Mouse (Mus musculus): Measurements from ENCODE around the gene Selenoh. TPM values are rescaled to one million over a fixed set of nuclear protein-coding genes. Genes with fewer than 3 reads are reported as not detected.

Gene Selenoh
- total and polyA plus RNA-seq, 3 experiments: 277 to 473 (median 428) TPM

DNA sequence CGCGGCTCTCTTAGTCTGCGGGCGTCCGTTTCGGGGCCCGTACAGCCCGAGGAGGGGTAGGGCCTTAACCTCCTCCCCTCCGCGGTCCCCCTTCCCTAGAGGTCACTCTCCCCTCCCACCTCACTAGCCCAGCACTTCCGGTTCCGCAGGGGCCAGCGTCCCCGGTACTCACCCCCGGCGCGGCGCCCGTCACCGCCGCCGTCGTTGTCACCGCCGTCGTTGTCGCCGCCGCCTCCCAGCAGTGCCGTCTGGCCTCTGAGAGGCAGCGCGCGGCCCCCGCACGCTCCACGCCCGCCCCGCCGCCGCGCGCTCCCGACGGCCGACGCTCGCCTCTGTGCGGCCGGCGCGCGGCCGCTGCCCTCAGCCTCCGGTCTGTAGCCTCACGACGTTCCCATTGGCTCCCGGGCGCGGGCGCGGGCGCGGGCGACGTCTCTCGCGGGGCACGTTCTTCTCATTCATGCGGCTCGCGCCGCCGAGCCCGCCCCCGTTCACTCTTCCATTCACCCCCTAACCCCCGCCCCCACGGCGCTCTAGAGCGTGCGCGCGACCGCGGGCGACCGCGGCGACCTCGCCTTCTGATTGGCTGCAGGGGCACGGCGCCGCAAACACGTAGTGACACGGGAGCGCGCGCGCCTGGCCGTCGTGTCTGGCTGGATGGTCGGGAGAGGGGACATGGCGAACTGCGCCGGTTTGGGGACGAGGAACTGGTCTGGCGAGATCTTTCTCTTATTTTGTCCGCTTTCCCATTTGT, 44.4 kb upstream of the Selenoh start, which contains the start of gene Zdhhc5:
Gene Zdhhc5, minus strand, starts transcription at position 370 of the 751 bp plus-strand sequence.
- H3K4me1 ChIP-seq (ENCODE audit: control insufficient read depth in 1 of 2, insufficient read depth in 2 of 2): peaks cover 0 to 22% of the 10 kb centered on the region in 2 experiments; a peak in 3 of 4 replicates
- dilution Hi-C loops (cut with MboI; ENCODE audit: extremely low pct_ligation_motif_present, extremely low pct_unique_long_range_greater_than_20kb, low sequenced_read_pairs): no loop called here

DNA sequence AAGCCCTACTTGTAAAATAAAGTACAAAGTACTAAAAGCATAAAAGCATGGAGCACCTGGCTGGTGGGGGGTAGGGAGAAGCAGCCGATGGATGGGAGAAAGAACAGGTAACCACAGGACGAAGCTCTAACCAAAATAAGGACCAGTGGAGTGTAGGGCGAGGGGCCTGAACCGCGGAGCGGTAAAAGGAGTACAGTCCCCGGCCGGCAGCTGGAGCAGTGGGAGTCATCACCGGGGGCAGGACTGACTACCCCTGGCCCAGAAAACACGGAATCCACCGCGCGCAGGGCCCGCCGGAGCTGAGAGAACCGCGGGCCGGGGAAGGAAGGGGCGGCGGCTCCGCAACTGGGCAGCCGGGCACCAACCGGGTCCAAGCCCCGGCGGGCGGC, 43.8 kb upstream of the Selenoh start:
- peaks cover 13 to 21% of the 10 kb centered on the region in 2 experiments for H3K36me3 ChIP-seq (replicated peaks in 1 of 2; ENCODE audit: control insufficient read depth in 1 of 2, insufficient read depth in 1 of 2, low read length in 1 of 2)
- dilution Hi-C loops (cut with MboI; ENCODE audit: extremely low pct_ligation_motif_present, extremely low pct_unique_long_range_greater_than_20kb, low sequenced_read_pairs): no loop called here

More for the DNA sequence above, 44.4 kb upstream of the Selenoh start, which contains the start of gene Zdhhc5:
- H3K9me3 ChIP-seq (replicated peaks; ENCODE audit: low read length): no peaks in the 10 kb centered on the region
- no peaks in the 10 kb centered on the region for H3K27me3 ChIP-seq (replicated peaks)
- peak within 1 kb of the TSS; percentile 77 to 95 (median 90) for H3K4me3 ChIP-seq (replicated peaks in 1 of 3; ENCODE audit: low read depth in 2 of 3, low read length in 2 of 3, poor library complexity in 1 of 3)
- H3K27ac ChIP-seq (ENCODE audit: insufficient read depth, low read depth): peak within 1 kb of the TSS; percentile 99
- peak within 1 kb of the TSS; percentile 98 for H3K9ac ChIP-seq (ENCODE audit: insufficient read depth, low read depth)
- H3K36me3 ChIP-seq (replicated peaks in 1 of 2; ENCODE audit: control insufficient read depth in 1 of 2, insufficient read depth in 1 of 2, low read length in 1 of 2): peaks cover 9 to 16% of the 10 kb centered on the region in 2 experiments
- in situ Hi-C loops (cut with MboI; ENCODE audit: low pct_ligation_motif_present, low pct_unique_long_range_greater_than_20kb, low sequenced_read_pairs): no loop called here
- peak; percentile 95 for DNase-seq (ENCODE audit: extremely low read depth)
- TF ChIP-seq MYC (IDR thresholded peaks at IDR 0.05; ENCODE audit: low read depth, low read length): no peak
- TF ChIP-seq NELFE (IDR thresholded peaks at IDR 0.05; ENCODE audit: low read depth, low read length): peak; percentile 93
- no peak for TF ChIP-seq JUN (IDR thresholded peaks at IDR 0.05; ENCODE audit: insufficient read depth, low read depth, low read length)
- no peak for TF ChIP-seq ZNF384 (IDR thresholded peaks at IDR 0.05; ENCODE audit: low read depth, low read length)
- TF ChIP-seq SMC3 (IDR thresholded peaks at IDR 0.05; ENCODE audit: low read depth, low read length): no peak
- TF ChIP-seq TBP (conservative IDR thresholded peaks at IDR 0.05; ENCODE audit: low read depth, low read length): no peak
- peak; percentile 75 for TF ChIP-seq ELF1 (IDR thresholded peaks at IDR 0.05; ENCODE audit: low read depth, low read length)
- TF ChIP-seq CHD2 (IDR thresholded peaks at IDR 0.05; ENCODE audit: low read length): peak; percentile 26; the same call in 1 of the 2 replicates
- TF ChIP-seq RCOR1 (conservative IDR thresholded peaks at IDR 0.05; ENCODE audit: low read depth, low read length): peak; percentile 33; the same call in 1 of the 2 replicates
- peak; percentile 73; the same call in 1 of the 2 replicates for TF ChIP-seq SIN3A (IDR thresholded peaks at IDR 0.05; ENCODE audit: low read length)
- no peak for TF ChIP-seq USF2 (conservative IDR thresholded peaks at IDR 0.05; ENCODE audit: low read depth, low read length)
- no peak for TF ChIP-seq CTCF (conservative IDR thresholded peaks at IDR 0.05 in 1 of 2, IDR thresholded peaks at IDR 0.05 in 1 of 2; ENCODE audit: low read depth in 2 of 2, low read length in 2 of 2)
- no peak for TF ChIP-seq RAD21 (IDR thresholded peaks at IDR 0.05; ENCODE audit: low read depth, low read length)
- TF ChIP-seq PAX5 (IDR thresholded peaks at IDR 0.05; ENCODE audit: low read length): no peak
- peak; percentile 61; the same call in 1 of the 2 replicates for TF ChIP-seq MXI1 (IDR thresholded peaks at IDR 0.05; ENCODE audit: low read depth, low read length)
- TF ChIP-seq POLR2AphosphoS2 (IDR thresholded peaks at IDR 0.05; ENCODE audit: low read depth, low read length): peak; percentile 66; the same call in 1 of the 2 replicates
- TF ChIP-seq ETS1 (conservative IDR thresholded peaks at IDR 0.05; ENCODE audit: low read depth, low read length): no peak
- no peak for TF ChIP-seq USF1 (IDR thresholded peaks at IDR 0.05; ENCODE audit: low read depth, low read length)
- TF ChIP-seq KAT2A (IDR thresholded peaks at IDR 0.05; ENCODE audit: insufficient replicate concordance, low read length): no peak
- no peak; the same call in 1 of the 2 replicates for TF ChIP-seq MAX (IDR thresholded peaks at IDR 0.05; ENCODE audit: low read length)
- no peak for TF ChIP-seq UBTF (IDR thresholded peaks at IDR 0.05; ENCODE audit: low read depth, low read length)
- peak; percentile 73 for TF ChIP-seq BHLHE40 (IDR thresholded peaks at IDR 0.05; ENCODE audit: low read depth, low read length)
- no peak for TF ChIP-seq GABPA (IDR thresholded peaks at IDR 0.05; ENCODE audit: insufficient replicate concordance, low read depth, low read length)
- TF ChIP-seq POLR2A (IDR thresholded peaks at IDR 0.05; ENCODE audit: low read depth, low read length): peak; percentile 92
- no peak for TF ChIP-seq EP300 (IDR thresholded peaks at IDR 0.05; ENCODE audit: low read length)
- no peak for TF ChIP-seq CHD1 (IDR thresholded peaks at IDR 0.05; ENCODE audit: low read depth, low read length)
- peak; percentile 62 for TF ChIP-seq NRF1 (IDR thresholded peaks at IDR 0.05; ENCODE audit: low read depth, low read length)
- no peak; the same call in none of the 2 replicates for TF ChIP-seq MAZ (IDR thresholded peaks at IDR 0.05; ENCODE audit: low read depth, low read length)
- no peak; the same call in 1 of the 2 replicates for TF ChIP-seq HCFC1 (IDR thresholded peaks at IDR 0.05; ENCODE audit: low read depth, low read length)
- TF ChIP-seq MAFK (IDR thresholded peaks at IDR 0.05; ENCODE audit: insufficient replicate concordance, low read length): no peak
- TF ChIP-seq ZC3H11A (IDR thresholded peaks at IDR 0.05; ENCODE audit: low read depth, low read length): no peak
- peak; percentile 9; the same call in 1 of the 2 replicates for TF ChIP-seq MEF2A (IDR thresholded peaks at IDR 0.05; ENCODE audit: borderline replicate concordance, low read depth, low read length)
- TF ChIP-seq ZMIZ1 (IDR thresholded peaks at IDR 0.05; ENCODE audit: low read depth, low read length): peak; percentile 20
- peak; percentile 10; the same call in 1 of the 2 replicates for TF ChIP-seq TCF12 (IDR thresholded peaks at IDR 0.05; ENCODE audit: low read depth, low read length)
- TF ChIP-seq JUND (conservative IDR thresholded peaks at IDR 0.05; ENCODE audit: low read depth, low read length): no peak
- 0 out of 2 replicates have a peak, but pooled peaks have one; percentile 8 for TF ChIP-seq E2F4 (IDR thresholded peaks at IDR 0.05; ENCODE audit: insufficient replicate concordance, low read depth, low read length)
- TF ChIP-seq IRF4 (IDR thresholded peaks at IDR 0.05; ENCODE audit: low read depth, low read length): peak; percentile 14; the same call in 1 of the 2 replicates
- no peak for TF ChIP-seq ZKSCAN1 (IDR thresholded peaks at IDR 0.05; ENCODE audit: borderline replicate concordance, low read depth, low read length)
- peak within 1 kb of the TSS; percentile 85 for H3K4me2 ChIP-seq (ENCODE audit: insufficient read depth, low read depth, poor library complexity, severe bottlenecking)
- H3K79me2 ChIP-seq (replicated peaks; ENCODE audit: control insufficient read depth, extremely low read depth, insufficient read depth, poor library complexity, severe bottlenecking): peaks cover 32% of the 10 kb centered on the region

More for the DNA sequence above, 43.8 kb upstream of the Selenoh start:
- peak; percentile 19 for DNase-seq (ENCODE audit: extremely low read depth)
- no peaks in the 10 kb centered on the region for H3K27me3 ChIP-seq (replicated peaks)
- H3K4me1 ChIP-seq (ENCODE audit: control insufficient read depth in 1 of 2, insufficient read depth in 2 of 2): peaks cover 0 to 26% of the 10 kb centered on the region in 2 experiments; a peak in 3 of 4 replicates
- peak overlapping the region; percentile 99 for H3K27ac ChIP-seq (ENCODE audit: insufficient read depth, low read depth)
- no peaks in the 10 kb centered on the region for H3K9me3 ChIP-seq (replicated peaks; ENCODE audit: low read length)
- peak overlapping the region; percentile 70 to 95 (median 90) for H3K4me3 ChIP-seq (replicated peaks in 1 of 3; ENCODE audit: low read depth in 2 of 3, low read length in 2 of 3, poor library complexity in 1 of 3)
- peak overlapping the region; percentile 64; the same call in 1 of the 2 replicates for H3K4me2 ChIP-seq (ENCODE audit: insufficient read depth, low read depth, poor library complexity, severe bottlenecking)
- peaks cover 36% of the 10 kb centered on the region for H3K79me2 ChIP-seq (replicated peaks; ENCODE audit: control insufficient read depth, extremely low read depth, insufficient read depth, poor library complexity, severe bottlenecking)
- TF ChIP-seq USF2 (conservative IDR thresholded peaks at IDR 0.05; ENCODE audit: low read depth, low read length) (no peak), MAFK (IDR thresholded peaks at IDR 0.05; ENCODE audit: insufficient replicate concordance, low read length) (no peak), MAZ (IDR thresholded peaks at IDR 0.05; ENCODE audit: low read depth, low read length) (no peak), MXI1 (IDR thresholded peaks at IDR 0.05; ENCODE audit: low read depth, low read length) (no peak), MEF2A (IDR thresholded peaks at IDR 0.05; ENCODE audit: borderline replicate concordance, low read depth, low read length) (no peak), ZKSCAN1 (IDR thresholded peaks at IDR 0.05; ENCODE audit: borderline replicate concordance, low read depth, low read length) (no peak), RCOR1 (conservative IDR thresholded peaks at IDR 0.05; ENCODE audit: low read depth, low read length) (no peak), JUN (IDR thresholded peaks at IDR 0.05; ENCODE audit: insufficient read depth, low read depth, low read length) (no peak), JUND (conservative IDR thresholded peaks at IDR 0.05; ENCODE audit: low read depth, low read length) (no peak), MAX (IDR thresholded peaks at IDR 0.05; ENCODE audit: low read length) (no peak), ELF1 (IDR thresholded peaks at IDR 0.05; ENCODE audit: low read depth, low read length) (no peak)
- H3K9ac ChIP-seq (ENCODE audit: insufficient read depth, low read depth): peak overlapping the region; percentile 98
- in situ Hi-C loops (cut with MboI; ENCODE audit: low pct_ligation_motif_present, low pct_unique_long_range_greater_than_20kb, low sequenced_read_pairs): no loop called here

Measured in CH12.LX (cell line).